Mouse (Mus musculus): ENCODE data around the gene Actr5. TPM values are rescaled to one million over a fixed set of nuclear protein-coding genes. Genes with fewer than 3 reads are reported as not detected.

The Actr5 gene
- polyA plus RNA-seq, 1 experiment from 2014 or later, result 6.6 TPM

DNA sequence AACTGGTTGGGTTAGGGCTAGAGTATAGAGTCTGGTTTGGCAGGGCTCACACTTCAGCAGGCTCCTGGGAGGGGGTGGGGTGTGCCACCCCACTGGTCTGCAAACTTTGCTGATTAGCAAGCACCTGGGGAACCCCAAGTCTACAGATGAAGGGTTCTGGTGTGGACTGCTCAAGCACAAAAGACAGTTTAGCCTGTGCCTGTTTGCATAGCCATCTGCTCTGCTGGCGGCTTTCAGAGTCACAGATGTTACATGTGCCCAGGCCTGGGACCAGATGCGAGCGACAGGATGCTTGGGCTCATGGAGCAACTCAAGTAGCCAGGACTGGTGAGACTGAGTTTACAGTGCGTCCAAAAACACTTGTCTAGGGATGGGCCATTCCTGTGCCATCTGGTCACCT, 48.8 kb downstream of the Actr5 start:
- peaks cover 12% of the 10 kb centered on the region; the same call in 1 of the 2 replicates for H3K27me3 ChIP-seq (replicated peaks; ENCODE audit: insufficient read depth, low read length)
- H3K4me2 ChIP-seq (replicated peaks; ENCODE audit: low read depth, low read length), result no peak overlapping the region
- TF ChIP-seq CTCF (IDR thresholded peaks at IDR 0.05) (no peak), EP300 (IDR thresholded peaks at IDR 0.05) (no peak)
- H3K9me3 ChIP-seq (ENCODE audit: low read length), result no peaks in the 10 kb centered on the region; the same call in 1 of the 2 replicates
- no peak for DNase-seq (ENCODE audit: low spot score)
- no peak for ATAC-seq
- H3K9ac ChIP-seq (replicated peaks; ENCODE audit: low read depth), result no peak overlapping the region
- H3K36me3 ChIP-seq (ENCODE audit: insufficient read depth, low read length), result no peaks in the 10 kb centered on the region
- H3K27ac ChIP-seq (ENCODE audit: low read length), result no peak overlapping the region
- WGBS, result 35% methylated on average over 4 of the region's 4 CpGs
- H3K4me1 ChIP-seq (ENCODE audit: insufficient read depth, low read depth, low read length), result peaks cover 5% of the 10 kb centered on the region
- H3K4me3 ChIP-seq (ENCODE audit: low read depth, low read length), result no peak overlapping the region

DNA sequence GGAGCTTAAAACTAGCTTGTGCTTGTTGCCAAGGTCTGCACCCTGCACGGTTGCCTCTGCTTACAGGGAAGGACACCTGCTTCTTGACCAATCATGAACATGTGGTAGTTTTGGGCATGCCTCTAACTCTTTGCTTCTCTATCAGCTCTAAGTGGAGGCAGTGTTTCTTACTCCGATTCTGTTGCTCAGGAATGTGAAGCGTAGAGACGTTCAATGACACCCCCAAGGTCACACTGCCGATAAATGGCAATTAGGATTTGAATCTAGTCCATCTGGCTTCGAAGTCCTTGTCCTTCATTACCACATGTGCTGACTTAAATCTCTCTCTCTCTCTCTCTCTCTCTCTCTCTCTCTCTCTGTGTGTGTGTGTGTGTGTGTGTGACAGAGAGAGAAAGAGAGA, 49.4 kb downstream of the Actr5 start:
- Histone ChIP-seq H3K9me3 (ENCODE audit: low read length) (no peaks in the 10 kb centered on the region; the same call in 1 of the 2 replicates), H3K27ac (ENCODE audit: low read length) (no peak overlapping the region), H3K27me3 (replicated peaks; ENCODE audit: insufficient read depth, low read length) (peaks cover 6% of the 10 kb centered on the region; the same call in 1 of the 2 replicates), H3K36me3 (ENCODE audit: insufficient read depth, low read length) (no peaks in the 10 kb centered on the region), H3K9ac (replicated peaks; ENCODE audit: low read depth) (no peak overlapping the region), H3K4me3 (ENCODE audit: low read depth, low read length) (no peak overlapping the region), H3K4me1 (ENCODE audit: insufficient read depth, low read depth, low read length) (peaks cover 5% of the 10 kb centered on the region), H3K4me2 (replicated peaks; ENCODE audit: low read depth, low read length) (no peak overlapping the region)
- TF ChIP-seq CTCF (IDR thresholded peaks at IDR 0.05), result no peak
- no peak for TF ChIP-seq EP300 (IDR thresholded peaks at IDR 0.05)
- no peak for DNase-seq (ENCODE audit: low spot score)
- no peak for ATAC-seq
- 43% methylated on average over 6 of the region's 6 CpGs for WGBS

DNA sequence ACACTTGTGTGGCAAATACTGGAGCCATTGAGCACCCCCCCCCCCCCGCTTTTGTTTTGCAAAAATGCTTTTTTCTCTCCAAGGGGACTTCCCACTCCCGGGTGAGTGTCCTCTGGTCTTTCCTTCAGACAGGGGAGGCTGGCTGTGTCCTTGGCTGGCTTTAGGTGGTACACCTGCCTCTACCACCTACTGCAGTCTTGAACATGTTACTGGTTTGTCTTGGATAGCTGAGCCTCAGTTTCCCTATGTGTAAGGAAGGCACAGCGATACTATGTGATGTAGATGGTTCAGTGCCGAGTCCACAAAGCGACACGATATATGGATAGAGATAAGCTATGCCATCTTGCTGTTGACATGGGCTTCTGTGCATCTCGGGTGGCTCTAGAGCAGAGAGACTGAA, 50.1 kb downstream of the Actr5 start:
- DNase-seq (ENCODE audit: low spot score) (no peak), ATAC-seq (no peak)
- H3K4me3 ChIP-seq (ENCODE audit: low read depth, low read length), result no peak overlapping the region
- H3K27ac ChIP-seq (ENCODE audit: low read length), result no peak overlapping the region
- no peaks in the 10 kb centered on the region; the same call in 1 of the 2 replicates for H3K9me3 ChIP-seq (ENCODE audit: low read length)
- no peak for TF ChIP-seq EP300 (IDR thresholded peaks at IDR 0.05)
- TF ChIP-seq CTCF (IDR thresholded peaks at IDR 0.05), result no peak
- no peak overlapping the region for H3K9ac ChIP-seq (replicated peaks; ENCODE audit: low read depth)
- H3K27me3 ChIP-seq (replicated peaks; ENCODE audit: insufficient read depth, low read length), result 0 out of 2 replicates have a peak, but pooled peaks cover 5% of the 10 kb centered on the region
- H3K4me2 ChIP-seq (replicated peaks; ENCODE audit: low read depth, low read length), result no peak overlapping the region
- H3K36me3 ChIP-seq (ENCODE audit: insufficient read depth, low read length), result no peaks in the 10 kb centered on the region
- WGBS, result 74% methylated on average over 7 of the region's 7 CpGs
- peaks cover 5% of the 10 kb centered on the region for H3K4me1 ChIP-seq (ENCODE audit: insufficient read depth, low read depth, low read length)

DNA sequence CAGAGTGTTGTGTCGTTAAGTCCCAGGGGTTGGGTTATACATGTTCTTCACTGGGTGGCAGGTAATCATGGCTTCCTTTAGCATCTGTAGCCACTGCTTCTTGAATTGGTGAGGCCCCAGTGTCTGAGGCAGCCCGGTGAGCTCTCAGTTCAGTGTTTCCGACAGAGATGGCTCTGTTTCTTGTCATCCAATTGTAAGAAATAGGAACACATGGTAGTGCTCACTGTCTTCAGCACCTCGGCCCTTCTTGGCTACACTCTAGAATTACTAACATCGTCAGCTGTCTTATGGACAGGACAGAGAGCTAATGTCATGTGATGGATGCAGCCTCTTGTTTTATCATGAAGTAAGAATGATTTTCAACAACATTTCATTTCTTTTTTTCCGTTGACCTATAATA, 50.5 kb downstream of the Actr5 start:
- ATAC-seq (no peak), DNase-seq (ENCODE audit: low spot score) (no peak)
- Histone ChIP-seq H3K4me1 (ENCODE audit: insufficient read depth, low read depth, low read length) (peaks cover 7% of the 10 kb centered on the region), H3K4me3 (ENCODE audit: low read depth, low read length) (no peak overlapping the region), H3K4me2 (replicated peaks; ENCODE audit: low read depth, low read length) (no peak overlapping the region), H3K9ac (replicated peaks; ENCODE audit: low read depth) (no peak overlapping the region), H3K36me3 (ENCODE audit: insufficient read depth, low read length) (no peaks in the 10 kb centered on the region), H3K9me3 (ENCODE audit: low read length) (no peaks in the 10 kb centered on the region; the same call in 1 of the 2 replicates), H3K27ac (ENCODE audit: low read length) (no peak overlapping the region), H3K27me3 (replicated peaks; ENCODE audit: insufficient read depth, low read length) (0 out of 2 replicates have a peak, but pooled peaks cover 3% of the 10 kb centered on the region)
- 62% methylated on average over 6 of the region's 6 CpGs for WGBS
- TF ChIP-seq CTCF (IDR thresholded peaks at IDR 0.05) (no peak), EP300 (IDR thresholded peaks at IDR 0.05) (no peak)

DNA sequence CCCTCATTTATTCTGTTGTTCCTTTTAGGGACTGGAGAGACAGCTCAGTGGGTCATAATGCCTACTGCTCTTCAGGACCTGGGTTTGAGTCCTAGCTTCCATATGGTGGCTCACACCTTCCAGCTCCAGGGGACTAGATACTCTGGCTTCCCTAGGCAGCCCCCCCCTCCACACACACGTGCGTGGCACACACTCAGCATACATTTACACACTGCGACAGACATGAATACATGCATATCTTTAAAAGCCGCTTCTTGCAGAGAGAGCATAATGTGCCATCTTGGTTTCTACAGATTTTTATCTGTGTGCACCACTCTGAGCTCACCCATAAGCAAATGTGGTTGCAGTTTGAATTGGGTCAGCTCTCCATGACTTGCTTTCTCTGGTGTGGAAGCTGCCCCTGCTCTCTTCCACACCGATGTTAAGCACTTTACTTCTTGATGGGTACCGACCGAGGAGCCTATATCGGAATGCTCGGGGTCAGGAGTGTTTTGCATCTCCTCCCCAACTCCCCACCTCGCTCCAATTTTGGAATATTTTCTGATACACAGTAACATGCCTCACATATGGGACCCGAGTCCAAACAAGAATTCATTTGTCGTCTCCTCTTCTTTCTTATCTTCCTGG, 51.3 kb downstream of the Actr5 start:
- no peaks in the 10 kb centered on the region for H3K36me3 ChIP-seq (ENCODE audit: insufficient read depth, low read length)
- DNase-seq (ENCODE audit: low spot score), result no peak
- H3K9ac ChIP-seq (replicated peaks; ENCODE audit: low read depth), result no peak overlapping the region
- ATAC-seq, result no peak
- H3K27me3 ChIP-seq (replicated peaks; ENCODE audit: insufficient read depth, low read length), result no peaks in the 10 kb centered on the region
- H3K4me1 ChIP-seq (ENCODE audit: insufficient read depth, low read depth, low read length), result peaks cover 9% of the 10 kb centered on the region
- no peak overlapping the region for H3K27ac ChIP-seq (ENCODE audit: low read length)
- 81% methylated on average over 12 of the region's 12 CpGs for WGBS
- H3K9me3 ChIP-seq (ENCODE audit: low read length), result no peaks in the 10 kb centered on the region; the same call in 1 of the 2 replicates
- TF ChIP-seq EP300 (IDR thresholded peaks at IDR 0.05) (no peak), CTCF (IDR thresholded peaks at IDR 0.05) (no peak)
- H3K4me2 ChIP-seq (replicated peaks; ENCODE audit: low read depth, low read length), result no peak overlapping the region
- no peak overlapping the region for H3K4me3 ChIP-seq (ENCODE audit: low read depth, low read length)

DNA sequence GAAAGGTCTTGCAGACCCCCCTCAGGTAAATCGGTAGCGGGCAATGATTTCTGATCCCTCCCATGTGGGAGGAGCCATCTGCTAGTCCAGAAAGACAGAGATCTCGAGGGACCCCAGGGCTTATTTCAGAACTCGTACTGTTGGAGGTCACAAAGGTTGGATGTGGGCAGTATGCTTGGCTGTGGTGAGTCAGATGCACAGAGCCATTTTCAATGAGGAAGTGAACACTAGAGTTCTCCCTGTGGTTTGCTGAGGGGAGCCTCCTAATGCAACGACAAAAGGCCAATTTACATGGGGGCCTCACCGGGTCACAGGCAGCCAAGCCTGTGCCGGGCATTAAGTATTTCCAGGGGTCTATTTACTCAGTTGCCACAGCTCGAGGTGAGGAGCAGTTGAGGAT, 53.3 kb downstream of the Actr5 start:
- no peak overlapping the region for H3K27ac ChIP-seq (ENCODE audit: low read length)
- no peak overlapping the region for H3K4me2 ChIP-seq (replicated peaks; ENCODE audit: low read depth, low read length)
- H3K4me1 ChIP-seq (ENCODE audit: insufficient read depth, low read depth, low read length), result peaks cover 14% of the 10 kb centered on the region
- H3K9ac ChIP-seq (replicated peaks; ENCODE audit: low read depth), result no peak overlapping the region
- H3K9me3 ChIP-seq (ENCODE audit: low read length), result no peaks in the 10 kb centered on the region
- 69% methylated on average over 8 of the region's 8 CpGs for WGBS
- ATAC-seq, result no peak
- TF ChIP-seq EP300 (IDR thresholded peaks at IDR 0.05) (no peak), CTCF (IDR thresholded peaks at IDR 0.05) (no peak)
- no peaks in the 10 kb centered on the region for H3K27me3 ChIP-seq (replicated peaks; ENCODE audit: insufficient read depth, low read length)
- no peak overlapping the region for H3K4me3 ChIP-seq (ENCODE audit: low read depth, low read length)
- no peak for DNase-seq (ENCODE audit: low spot score)
- no peaks in the 10 kb centered on the region for H3K36me3 ChIP-seq (ENCODE audit: insufficient read depth, low read length)
